Mouse (Mus musculus) spleen, adult 2 months (tissue): ENCODE measurements around the gene Slc25a19.

ENCODE experiments used
- CTCF ChIP-seq: fragments of 200-500 bp; IDR thresholded peaks from 2 replicates; pipeline ENCODE4 v1.5.1; 2011; ENCODE audit warnings: mild to moderate bottlenecking, inconsistent platforms; ENCODE audit not compliant: insufficient read depth, insufficient read length, insufficient replicate concordance; ENCODE audit errors: extremely low read depth
- POLR2A ChIP-seq: fragments of 200-500 bp; IDR thresholded peaks from 2 replicates; pipeline ENCODE4 v1.6.1; 2011; ENCODE audit warnings: low read depth, low read length, inconsistent platforms

DNA sequence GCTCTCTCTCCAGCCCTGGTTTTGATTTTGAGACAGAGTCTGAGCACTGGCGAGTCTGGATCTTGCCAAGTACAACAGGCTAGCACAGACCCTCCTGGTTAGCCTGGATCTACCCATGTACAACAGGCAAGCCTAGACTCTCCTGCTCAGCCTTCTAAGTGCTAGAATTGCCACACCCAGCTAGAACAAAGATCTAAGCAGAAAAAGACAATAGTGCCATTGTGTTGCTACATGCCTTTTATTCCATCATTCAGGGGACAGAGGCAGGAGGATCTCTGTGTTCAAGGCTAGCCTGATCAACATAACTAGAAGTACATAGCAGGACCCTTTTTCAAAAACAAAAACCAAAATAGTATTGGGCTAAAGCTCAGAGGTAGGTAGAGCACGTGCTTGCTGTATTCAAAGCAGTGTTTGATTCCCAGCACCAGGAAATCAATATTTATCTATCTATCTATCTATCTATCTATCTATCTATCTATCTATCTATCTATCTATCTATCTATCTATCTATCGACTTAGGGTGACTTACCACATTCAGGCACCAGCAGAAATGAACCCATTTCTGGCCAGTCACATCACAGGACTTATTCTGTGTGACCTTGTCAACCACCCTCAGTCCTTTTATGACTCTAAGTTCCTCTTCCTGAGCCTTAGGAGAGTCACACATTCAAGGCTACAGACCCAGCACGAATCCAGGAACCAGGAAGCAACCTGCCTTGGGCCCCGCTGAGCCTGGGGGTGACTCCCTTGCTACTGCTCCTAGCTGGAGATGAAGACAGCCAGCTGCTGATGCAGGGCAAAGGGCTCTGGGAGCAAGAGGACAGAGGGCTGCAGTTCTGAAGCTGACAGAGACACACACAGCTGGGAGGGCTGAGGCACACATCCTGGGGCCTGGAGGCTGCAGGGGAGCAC is 10.7 kb upstream of the Slc25a19 start:
- TF ChIP-seq POLR2A (no peak), CTCF (no peak)
